Mouse (Mus musculus): Measurements from ENCODE around the gene Smg7.
"Not testable (repeated sequence)": the region's sequence is repeated elsewhere in the genome, so short reads cannot be mapped to it uniquely, and the experiment has no call there.

The Smg7 gene

GRCm38 (mm10) chr1:152901765-152902664 lies at the start of gene Smg7:
Smg7 (minus strand) TSS chr1:152902646.
- peak in 1 of 2 experiments; percentile 84 for DNase-seq (ENCODE audit: low spot score in 2 of 2)

- DNase-seq (ENCODE audit: low spot score in 2 of 2): no peak
These were observed 40.5 kb upstream of the Smg7 start for GRCm38 (mm10) chr1:152942977-152943376.

GRCm38 (mm10) chr1:152936365-152936764 lies 33.9 kb upstream of the Smg7 start:
- no peak for DNase-seq (ENCODE audit: low spot score in 2 of 2)

GRCm38 (mm10) chr1:152935476-152935875 lies 33.0 kb upstream of the Smg7 start:
- no peak for DNase-seq (ENCODE audit: low spot score in 2 of 2)

GRCm38 (mm10) chr1:152933962-152934361 lies 31.5 kb upstream of the Smg7 start:
- DNase-seq (ENCODE audit: low spot score in 2 of 2): no peak

GRCm38 (mm10) chr1:152921786-152922185 lies 19.3 kb upstream of the Smg7 start:
- no peak for DNase-seq (ENCODE audit: low spot score in 2 of 2)

- DNase-seq (ENCODE audit: low spot score in 2 of 2): no peak
These were observed 15.2 kb upstream of the Smg7 start for GRCm38 (mm10) chr1:152917626-152918025.

- no peak for DNase-seq (ENCODE audit: low spot score in 2 of 2)
These were observed 14.5 kb upstream of the Smg7 start for GRCm38 (mm10) chr1:152916936-152917335.

GRCm38 (mm10) chr1:152915766-152916165 lies 13.3 kb upstream of the Smg7 start:
- no peak for DNase-seq (ENCODE audit: low spot score in 2 of 2)

GRCm38 (mm10) chr1:152913483-152914460 lies 11.3 kb upstream of the Smg7 start:
- DNase-seq (ENCODE audit: low spot score in 2 of 2): no peak

GRCm38 (mm10) chr1:152904469-152904868 lies 2.0 kb upstream of the Smg7 start:
- DNase-seq (ENCODE audit: low spot score in 2 of 2): peak; percentile 78 to 85

- DNase-seq (ENCODE audit: low spot score in 2 of 2): peak in 1 of 2 experiments; percentile 80
These were observed 1.2 kb upstream of the Smg7 start for GRCm38 (mm10) chr1:152903591-152904135.

GRCm38 (mm10) chr1:152902665-152903516 lies 445 bp upstream of the Smg7 start:
- DNase-seq (ENCODE audit: low spot score in 2 of 2): peak; percentile 89 to 95

- DNase-seq (ENCODE audit: low spot score in 2 of 2): no peak
These were observed 1.1 kb downstream of the Smg7 start for GRCm38 (mm10) chr1:152901419-152901764.

GRCm38 (mm10) chr1:152888086-152888485 lies 14.4 kb downstream of the Smg7 start:
- DNase-seq (ENCODE audit: low spot score in 2 of 2): not testable (repeated sequence)

- DNase-seq (ENCODE audit: low spot score in 2 of 2): no peak
These were observed 31.4 kb downstream of the Smg7 start for GRCm38 (mm10) chr1:152871031-152871430.

GRCm38 (mm10) chr1:152869901-152870300 lies 32.5 kb downstream of the Smg7 start:
- DNase-seq (ENCODE audit: low spot score in 2 of 2): no peak

GRCm38 (mm10) chr1:152846856-152847255 lies 55.6 kb downstream of the Smg7 start:
- DNase-seq (ENCODE audit: low spot score in 2 of 2): no peak

GRCm38 (mm10) chr1:152845211-152845730 lies 57.2 kb downstream of the Smg7 start:
- DNase-seq (ENCODE audit: low spot score in 2 of 2): no peak

GRCm38 (mm10) chr1:152844634-152845033 lies 57.8 kb downstream of the Smg7 start:
- DNase-seq (ENCODE audit: low spot score in 2 of 2): no peak

GRCm38 (mm10) chr1:152841057-152841456 lies 61.4 kb downstream of the Smg7 start:
- no peak for DNase-seq (ENCODE audit: low spot score in 2 of 2)

Measured in spleen, postnatal 4 days (tissue).